ENCODE assay signal across 31 mouse cellular contexts in the genomic region with DNA sequence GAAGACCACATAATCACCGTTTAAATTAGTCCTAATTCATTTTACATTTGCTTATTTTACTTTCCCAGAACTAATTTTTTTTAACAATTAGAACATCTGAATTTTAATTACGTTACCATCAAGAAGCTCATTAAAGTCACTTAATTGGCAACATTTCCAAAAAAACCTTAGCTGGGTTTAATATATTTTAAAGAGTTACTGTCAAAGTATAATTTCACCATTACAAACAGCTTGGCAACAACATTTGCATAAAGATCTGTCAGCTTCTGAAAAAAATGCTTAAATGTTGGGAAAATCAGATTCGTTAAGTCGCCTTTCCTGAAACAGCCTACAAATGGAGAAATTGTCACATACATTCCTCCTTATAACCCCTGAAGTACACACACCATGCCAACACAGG. TPM values are rescaled to one million over a fixed set of nuclear protein-coding genes. Genes with fewer than 3 reads are reported as not detected.
"Had no signal": no experiment of that assay in that cellular context is flagged by ENCODE, and none has a peak within 500 bp of the region (broad histone marks: within the 10 kb centered on the region; RNA-seq: fewer than 3 reads in every experiment).

No protein-coding gene starts in this region.

- H3K4me3 ChIP-seq: heart, adult 2 months; heart, embryonic 13.5 days; heart, embryonic 15.5 days; hindbrain, embryonic 13.5 days; hindbrain, embryonic 15.5 days; kidney, embryonic 15.5 days; limb, embryonic 13.5 days; limb, embryonic 15.5 days; liver, embryonic 12.5 days had no signal

- H3K9me3 ChIP-seq: heart, embryonic 13.5 days; heart, embryonic 15.5 days; hindbrain, embryonic 13.5 days; hindbrain, embryonic 15.5 days; kidney, embryonic 15.5 days; limb, embryonic 13.5 days; limb, embryonic 15.5 days; liver, embryonic 12.5 days had no signal

- H3K27me3 ChIP-seq: heart, embryonic 13.5 days; heart, embryonic 15.5 days; hindbrain, embryonic 13.5 days; hindbrain, embryonic 15.5 days; kidney, embryonic 15.5 days; limb, embryonic 15.5 days; liver, embryonic 12.5 days had no signal

- H3K27ac ChIP-seq: heart, adult 2 months; heart, embryonic 13.5 days; heart, embryonic 15.5 days; hindbrain, embryonic 13.5 days; hindbrain, embryonic 15.5 days; hindbrain, postnatal 0 days; kidney, embryonic 15.5 days; kidney, postnatal 0 days; limb, embryonic 13.5 days; limb, embryonic 15.5 days; liver, embryonic 12.5 days; liver, embryonic 14.5 days had no signal

- H3K4me1 ChIP-seq: heart, embryonic 13.5 days; heart, embryonic 15.5 days; hindbrain, embryonic 13.5 days; hindbrain, embryonic 15.5 days; kidney, embryonic 15.5 days; limb, embryonic 15.5 days; liver, embryonic 12.5 days had no signal

- H3K36me3 ChIP-seq: heart, embryonic 13.5 days; heart, embryonic 15.5 days; hindbrain, embryonic 13.5 days; hindbrain, embryonic 15.5 days; kidney, embryonic 15.5 days; limb, embryonic 13.5 days; limb, embryonic 15.5 days; liver, embryonic 12.5 days had no signal

- H3K9ac ChIP-seq: heart, embryonic 13.5 days; heart, embryonic 15.5 days; hindbrain, embryonic 13.5 days; hindbrain, embryonic 15.5 days; kidney, embryonic 15.5 days; limb, embryonic 13.5 days; limb, embryonic 15.5 days; liver, embryonic 12.5 days; liver, embryonic 14.5 days had no signal

- ATAC-seq: hindbrain, postnatal 0 days; intestine, embryonic 16.5 days; liver, embryonic 12.5 days had no signal

- H3K4me2 ChIP-seq: heart, embryonic 11.5 days; heart, embryonic 13.5 days; heart, embryonic 15.5 days; hindbrain, embryonic 13.5 days; hindbrain, embryonic 15.5 days; kidney, embryonic 15.5 days; limb, embryonic 13.5 days; limb, embryonic 15.5 days; liver, embryonic 12.5 days had no signal

- DNase-seq: gastrocnemius, postnatal 14 days; gastrocnemius, postnatal 36 days; heart, adult 11 months; heart, adult 2 months; heart, postnatal 14 days; heart, postnatal 36 days; kidney, adult 11 months; kidney, adult 2 months; kidney, adult 9 months; kidney, postnatal 14 days; kidney, postnatal 36 days; layer of hippocampus, adult 9-11 months; layer of hippocampus, postnatal 36 days; left cerebral cortex, postnatal 4 days had no signal

RNA-seq across cellular contexts. Expression of a gene that starts 14.6 kb away (rescaled TPM):
- polyA plus RNA-seq: gonadal fat pad, adult 2 months; heart, adult 2 months; heart, embryonic 13.5 days; heart, embryonic 15.5 days; heart, postnatal 0 days; hindbrain, embryonic 11.5 days; kidney, adult 2 months; kidney, postnatal 0 days; limb, embryonic 15.5 days; liver, adult 2 months had no signal
